Mouse (Mus musculus) heart, postnatal 10 days (tissue): ENCODE results near the gene Pde4d. TPM values are rescaled to one million over a fixed set of nuclear protein-coding genes. Genes with fewer than 3 reads are reported as not detected.
A peak's percentile ranks its signal among the peaks of the same experiment; 100 is the strongest.

Experiments
- DNase-seq, 2 experiments: peaks; one replicate each; pipeline ENCODE4 v3.0.0; 2021
- intact Hi-C: fragments of 180-260 bp; cut with DNase I; formaldehyde crosslinking; loops from one replicate; pipeline ENCODE4 v1.15.1; 2025
- total RNA-seq, 2 experiments: library from RNA; stranded (reverse); gene quantifications; 2 replicates each; pipeline ENCODE4 v1.2.3; 2021

Pde4d gene
- total RNA-seq, 2 experiments from 2014 or later, result 42.0 to 50.9 TPM

- no peak for DNase-seq
- intact Hi-C loops, result no loop called here
These were observed 1464.5 kb downstream of the Pde4d start for GRCm38 (mm10) chr13:109914246-109914645.

- DNase-seq, result no peak
- intact Hi-C loops, result no loop called here
These were observed 1465.1 kb downstream of the Pde4d start for GRCm38 (mm10) chr13:109914846-109915245.

GRCm38 (mm10) chr13:109915501-109915900 lies 1465.8 kb downstream of the Pde4d start:
- DNase-seq, result no peak
- intact Hi-C loops, result no loop called here

GRCm38 (mm10) chr13:109915964-109916363 lies 1466.2 kb downstream of the Pde4d start:
- peak; percentile 59 to 68 for DNase-seq
- intact Hi-C loops, result no loop called here

GRCm38 (mm10) chr13:109917551-109917950 lies 1467.8 kb downstream of the Pde4d start:
- no peak for DNase-seq
- intact Hi-C loops, result no loop called here

- intact Hi-C loops, result no loop called here
- DNase-seq, result no peak
These were observed 1468.9 kb downstream of the Pde4d start for GRCm38 (mm10) chr13:109918631-109919030.

GRCm38 (mm10) chr13:109920256-109920655 lies 1470.5 kb downstream of the Pde4d start:
- no peak for DNase-seq
- intact Hi-C loops, result loop anchor here (5.0 kb wide), 2 partner anchors 122 to 447 kb away; no protein-coding TSS in a partner anchor

GRCm38 (mm10) chr13:109921336-109922038 lies 1471.7 kb downstream of the Pde4d start:
- intact Hi-C loops, result loop anchor here (1.0 to 5.0 kb wide), 3 partner anchors 98 to 446 kb away; no protein-coding TSS in a partner anchor
- DNase-seq, result no peak

GRCm38 (mm10) chr13:109922228-109922627 lies 1472.5 kb downstream of the Pde4d start:
- intact Hi-C loops, result loop anchor here (1.0 to 5.0 kb wide), 3 partner anchors 97 to 445 kb away; no protein-coding TSS in a partner anchor
- DNase-seq, result peak; percentile 76 to 87

GRCm38 (mm10) chr13:109922782-109923181 lies 1473.0 kb downstream of the Pde4d start:
- intact Hi-C loops, result loop anchor here (1.0 to 5.0 kb wide), 3 partner anchors 97 to 445 kb away; no protein-coding TSS in a partner anchor
- no peak for DNase-seq

- no peak for DNase-seq
- intact Hi-C loops, result loop anchor here (5.0 kb wide), 2 partner anchors 118 to 443 kb away; no protein-coding TSS in a partner anchor
These were observed 1475.0 kb downstream of the Pde4d start for GRCm38 (mm10) chr13:109924771-109925170.

- intact Hi-C loops, result no loop called here
- DNase-seq, result peak in 1 of 2 experiments; percentile 56
These were observed 1476.7 kb downstream of the Pde4d start for GRCm38 (mm10) chr13:109926277-109926920.

- intact Hi-C loops, result no loop called here
- DNase-seq, result no peak
These were observed 1478.0 kb downstream of the Pde4d start for GRCm38 (mm10) chr13:109927782-109928181.

GRCm38 (mm10) chr13:109932688-109933087 lies 1482.9 kb downstream of the Pde4d start:
- intact Hi-C loops, result no loop called here

GRCm38 (mm10) chr13:109933554-109933953 lies 1483.8 kb downstream of the Pde4d start:
- intact Hi-C loops, result no loop called here

More at GRCm38 (mm10) chr13:109932688-109933087, 1482.9 kb downstream of the Pde4d start:
- no peak for DNase-seq

GRCm38 (mm10) chr13:109936866-109937265 lies 1487.1 kb downstream of the Pde4d start:
- no peak for DNase-seq
- intact Hi-C loops, result no loop called here

More at GRCm38 (mm10) chr13:109933554-109933953, 1483.8 kb downstream of the Pde4d start:
- no peak for DNase-seq

GRCm38 (mm10) chr13:109944822-109945551 lies 1495.2 kb downstream of the Pde4d start:
- no peak for DNase-seq
- intact Hi-C loops, result no loop called here

GRCm38 (mm10) chr13:109951466-109951865 lies 1501.7 kb downstream of the Pde4d start:
- intact Hi-C loops, result no loop called here
- DNase-seq, result peak in 1 of 2 experiments; percentile 10

- no peak for DNase-seq
- intact Hi-C loops, result no loop called here
These were observed 1504.4 kb downstream of the Pde4d start for GRCm38 (mm10) chr13:109954189-109954588.

GRCm38 (mm10) chr13:109957953-109958352 lies 1508.2 kb downstream of the Pde4d start:
- no peak for DNase-seq
- intact Hi-C loops, result no loop called here
